Mouse (Mus musculus): ENCODE measurements around the gene Sf3b1.

DNA sequence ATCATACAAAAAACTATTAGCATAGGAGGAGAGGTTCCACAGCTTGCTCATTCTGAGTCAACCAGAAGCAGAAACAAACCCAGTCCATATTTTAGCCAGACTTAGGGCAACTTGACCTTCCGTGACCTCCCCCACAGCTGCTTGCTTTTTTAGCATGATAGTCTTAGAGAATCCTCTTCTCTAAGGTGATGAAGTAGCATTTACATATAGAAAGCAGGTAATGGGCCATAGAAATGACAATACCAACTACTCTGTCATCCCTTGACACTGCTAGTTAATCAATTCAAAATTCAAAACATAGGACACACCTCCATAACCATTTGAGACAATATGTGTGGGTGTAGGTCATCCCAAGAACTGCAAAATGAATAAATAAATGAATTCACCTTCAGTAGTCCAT lies 12.7 kb upstream of the Sf3b1 start:
- TF ChIP-seq ZNF384 (IDR thresholded peaks at IDR 0.05; ENCODE audit: low read depth, low read length) (no peak), HCFC1 (IDR thresholded peaks at IDR 0.05; ENCODE audit: borderline replicate concordance, insufficient read depth, low read length) (no peak), ZC3H11A (IDR thresholded peaks at IDR 0.05; ENCODE audit: borderline replicate concordance, low read depth, low read length) (no peak)

Measured in ES-E14 (cell line).